Mouse (Mus musculus) heart, postnatal 0 days (tissue): Measurements from ENCODE around the gene 1810062G17Rik.

Experiments used
- CTCF ChIP-seq: IDR thresholded peaks from 2 replicates; pipeline ENCODE4 v1.5.1; 2016; ENCODE audit warnings: antibody characterized with exemption, control low read depth, low read depth
- EP300 ChIP-seq: IDR thresholded peaks from 2 replicates; pipeline ENCODE4 v1.6.1; 2016; ENCODE audit warnings: antibody characterized with exemption, low read depth

DNA sequence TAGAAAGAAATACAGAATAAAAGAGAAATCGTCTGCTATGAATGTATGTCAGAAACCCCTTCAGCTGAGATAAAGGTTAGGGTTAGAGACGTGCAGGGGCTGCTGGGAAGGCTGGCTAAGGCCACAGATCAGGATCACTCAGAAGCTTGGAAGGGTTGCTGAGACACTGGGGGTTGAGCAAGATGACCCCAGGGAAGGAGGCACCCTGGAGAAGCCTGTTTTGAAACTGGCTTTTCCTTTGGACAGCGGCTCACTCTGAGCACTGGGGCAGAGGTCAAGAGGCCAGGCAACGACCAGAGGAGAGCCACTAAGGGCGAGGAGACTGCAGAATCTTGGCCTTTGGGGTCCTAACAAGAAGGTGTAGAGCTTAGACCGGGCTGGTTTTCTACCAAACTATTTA is 10.4 kb downstream of the 1810062G17Rik start:
- TF ChIP-seq CTCF, result no peak
- TF ChIP-seq EP300, result no peak
